Mouse (Mus musculus): ENCODE results near the gene Cbr2. TPM values are rescaled to one million over a fixed set of nuclear protein-coding genes. Genes with fewer than 3 reads are reported as not detected.

The Cbr2 gene
- polyA plus RNA-seq, 1 experiment from 2014 or later: 12.6 TPM

- 0 out of 2 replicates have a peak, but pooled peaks cover 7% of the 10 kb centered on the region for H3K4me1 ChIP-seq
- WGBS: 72% methylated on average over 2 of the region's 2 CpGs
- H3K4me2 ChIP-seq: no peak overlapping the region
- H3K36me3 ChIP-seq: peaks cover 78% of the 10 kb centered on the region
- no peak overlapping the region for H3K27ac ChIP-seq
- ATAC-seq (ENCODE audit: insufficient number of reproducible peaks, low FRiP score, low TSS enrichment, low read depth): no peak
- no peaks in the 10 kb centered on the region for H3K9me3 ChIP-seq
- no peak overlapping the region for H3K4me3 ChIP-seq
- no peak overlapping the region for H3K9ac ChIP-seq
- no peaks in the 10 kb centered on the region for H3K27me3 ChIP-seq
These were observed 47.3 kb downstream of the Cbr2 start for GRCm38 (mm10) chr11:120684660-120685059.

GRCm38 (mm10) chr11:120684086-120684485 lies 47.8 kb downstream of the Cbr2 start:
- no peaks in the 10 kb centered on the region for H3K9me3 ChIP-seq
- no peak overlapping the region for H3K4me3 ChIP-seq
- no peak overlapping the region for H3K27ac ChIP-seq
- no peak overlapping the region for H3K4me2 ChIP-seq
- H3K36me3 ChIP-seq: peaks cover 78% of the 10 kb centered on the region
- ATAC-seq (ENCODE audit: insufficient number of reproducible peaks, low FRiP score, low TSS enrichment, low read depth): no peak
- WGBS: 62% methylated on average over 2 of the region's 2 CpGs
- H3K9ac ChIP-seq: no peak overlapping the region
- 0 out of 2 replicates have a peak, but pooled peaks cover 7% of the 10 kb centered on the region for H3K4me1 ChIP-seq
- no peaks in the 10 kb centered on the region for H3K27me3 ChIP-seq

- WGBS: 84% methylated on average over 3 of the region's 3 CpGs
- H3K36me3 ChIP-seq: peaks cover 77% of the 10 kb centered on the region
These were observed 48.4 kb downstream of the Cbr2 start for GRCm38 (mm10) chr11:120683536-120683935.

GRCm38 (mm10) chr11:120682683-120683082 lies 49.2 kb downstream of the Cbr2 start:
- no peak overlapping the region for H3K4me2 ChIP-seq
- H3K4me3 ChIP-seq: no peak overlapping the region
- no peaks in the 10 kb centered on the region for H3K9me3 ChIP-seq
- H3K36me3 ChIP-seq: peaks cover 79% of the 10 kb centered on the region
- H3K9ac ChIP-seq: no peak overlapping the region
- H3K27ac ChIP-seq: no peak overlapping the region
- 86% methylated on average over 5 of the region's 5 CpGs for WGBS
- no peaks in the 10 kb centered on the region for H3K27me3 ChIP-seq
- H3K4me1 ChIP-seq: 0 out of 2 replicates have a peak, but pooled peaks cover 7% of the 10 kb centered on the region
- no peak for ATAC-seq (ENCODE audit: insufficient number of reproducible peaks, low FRiP score, low TSS enrichment, low read depth)

More at GRCm38 (mm10) chr11:120683536-120683935, 48.4 kb downstream of the Cbr2 start:
- Histone ChIP-seq H3K9ac (no peak overlapping the region), H3K27ac (no peak overlapping the region), H3K4me3 (no peak overlapping the region), H3K9me3 (no peaks in the 10 kb centered on the region), H3K4me1 (0 out of 2 replicates have a peak, but pooled peaks cover 7% of the 10 kb centered on the region), H3K27me3 (no peaks in the 10 kb centered on the region), H3K4me2 (no peak overlapping the region)
- ATAC-seq (ENCODE audit: insufficient number of reproducible peaks, low FRiP score, low TSS enrichment, low read depth): no peak

GRCm38 (mm10) chr11:120679909-120680308 lies 52.0 kb downstream of the Cbr2 start:
- no peak for ATAC-seq (ENCODE audit: insufficient number of reproducible peaks, low FRiP score, low TSS enrichment, low read depth)
- Histone ChIP-seq H3K9me3 (no peaks in the 10 kb centered on the region), H3K36me3 (peaks cover 75% of the 10 kb centered on the region), H3K4me2 (no peak overlapping the region), H3K4me1 (no peaks in the 10 kb centered on the region), H3K9ac (no peak overlapping the region), H3K27me3 (no peaks in the 10 kb centered on the region), H3K27ac (no peak overlapping the region), H3K4me3 (no peak overlapping the region)
- WGBS: 69% methylated on average over 3 of the region's 3 CpGs

Other genes starting within 250 kb of the Cbr2 start
- 113 and 121 TPM in 2 replicates for gene Mrpl12, start 247.5 kb downstream of the Cbr2 start, polyA plus RNA-seq (2015; fragmentation: Nextera tagmentation; extraction: Ambion mirVana)
- gene Slc25a10, start 240.3 kb downstream of the Cbr2 start, polyA plus RNA-seq (2015; fragmentation: Nextera tagmentation; extraction: Ambion mirVana): 36.7 and 36.9 TPM in 2 replicates
- gene Gcgr, start 201.4 kb downstream of the Cbr2 start, polyA plus RNA-seq (2015; fragmentation: Nextera tagmentation; extraction: Ambion mirVana): 3.5 and 4.4 TPM in 2 replicates
- gene Mcrip1, start 182.4 kb downstream of the Cbr2 start, polyA plus RNA-seq (2015; fragmentation: Nextera tagmentation; extraction: Ambion mirVana): 237 and 239 TPM in 2 replicates
- gene Ppp1r27, start 181.0 kb downstream of the Cbr2 start, polyA plus RNA-seq (2015; fragmentation: Nextera tagmentation; extraction: Ambion mirVana): 3.2 and 11.9 TPM in 2 replicates
- gene P4hb, start 158.9 kb downstream of the Cbr2 start, polyA plus RNA-seq (2015; fragmentation: Nextera tagmentation; extraction: Ambion mirVana): 1,021 and 1,099 TPM in 2 replicates
- 581 and 641 TPM in 2 replicates for gene Arhgdia, start 150.5 kb downstream of the Cbr2 start, polyA plus RNA-seq (2015; fragmentation: Nextera tagmentation; extraction: Ambion mirVana)
- 342 and 405 TPM in 2 replicates for gene Alyref, start 133.7 kb downstream of the Cbr2 start, polyA plus RNA-seq (2015; fragmentation: Nextera tagmentation; extraction: Ambion mirVana)
- gene Anapc11, start 133.7 kb downstream of the Cbr2 start, polyA plus RNA-seq (2015; fragmentation: Nextera tagmentation; extraction: Ambion mirVana): 212 and 215 TPM in 2 replicates
- 2.2 and 2.9 TPM in 2 replicates for gene Npb, start 123.6 kb downstream of the Cbr2 start, polyA plus RNA-seq (2015; fragmentation: Nextera tagmentation; extraction: Ambion mirVana)
- gene Pcyt2, start 114.2 kb downstream of the Cbr2 start, polyA plus RNA-seq (2015; fragmentation: Nextera tagmentation; extraction: Ambion mirVana): 130 and 136 TPM in 2 replicates
- gene Sirt7, start 106.9 kb downstream of the Cbr2 start, polyA plus RNA-seq (2015; fragmentation: Nextera tagmentation; extraction: Ambion mirVana): 32.9 and 33.4 TPM in 2 replicates
- gene Mafg, start 98.5 kb downstream of the Cbr2 start, polyA plus RNA-seq (2015; fragmentation: Nextera tagmentation; extraction: Ambion mirVana): 26.6 and 32.9 TPM in 2 replicates
- 61.6 and 72.1 TPM in 2 replicates for gene Pycr1, start 88.3 kb downstream of the Cbr2 start, polyA plus RNA-seq (2015; fragmentation: Nextera tagmentation; extraction: Ambion mirVana)
- gene Myadml2, start 84.0 kb downstream of the Cbr2 start, polyA plus RNA-seq (2015; fragmentation: Nextera tagmentation; extraction: Ambion mirVana): 0.61 and 4.0 TPM in 2 replicates
- 4.8 and 5.4 TPM in 2 replicates for gene Notum, start 70.9 kb downstream of the Cbr2 start, polyA plus RNA-seq (2015; fragmentation: Nextera tagmentation; extraction: Ambion mirVana)
- gene Aspscr1, start 59.1 kb downstream of the Cbr2 start, polyA plus RNA-seq (2015; fragmentation: Nextera tagmentation; extraction: Ambion mirVana): 107 TPM in 2 replicates
- 156 and 166 TPM in 2 replicates for gene Cenpx, start 18.4 kb downstream of the Cbr2 start, polyA plus RNA-seq (2015; fragmentation: Nextera tagmentation; extraction: Ambion mirVana)
- 63.7 and 65.9 TPM in 2 replicates for gene Lrrc45, start 18.2 kb downstream of the Cbr2 start, polyA plus RNA-seq (2015; fragmentation: Nextera tagmentation; extraction: Ambion mirVana)
- 44.4 and 56.4 TPM in 2 replicates for gene Rac3, start 10.6 kb downstream of the Cbr2 start, polyA plus RNA-seq (2015; fragmentation: Nextera tagmentation; extraction: Ambion mirVana)
- gene Dcxr, start 4.8 kb downstream of the Cbr2 start, polyA plus RNA-seq (2015; fragmentation: Nextera tagmentation; extraction: Ambion mirVana): 18.2 and 20.2 TPM in 2 replicates
- gene Hmga1b, start 30.7 kb upstream of the Cbr2 start, polyA plus RNA-seq (2015; fragmentation: Nextera tagmentation; extraction: Ambion mirVana): 2.3 and 3.5 TPM in 2 replicates
- 50.7 TPM in 2 replicates for gene Rfng, start 52.1 kb upstream of the Cbr2 start, polyA plus RNA-seq (2015; fragmentation: Nextera tagmentation; extraction: Ambion mirVana)
- gene Gps1, start 52.2 kb upstream of the Cbr2 start, polyA plus RNA-seq (2015; fragmentation: Nextera tagmentation; extraction: Ambion mirVana): 205 and 207 TPM in 2 replicates
- gene Dus1l, start 64.3 kb upstream of the Cbr2 start, polyA plus RNA-seq (2015; fragmentation: Nextera tagmentation; extraction: Ambion mirVana): 59.0 and 61.9 TPM in 2 replicates
- 41.8 and 45.5 TPM in 2 replicates for gene Fasn, start 92.4 kb upstream of the Cbr2 start, polyA plus RNA-seq (2015; fragmentation: Nextera tagmentation; extraction: Ambion mirVana)
- gene Ccdc57, start 200.8 kb upstream of the Cbr2 start, polyA plus RNA-seq (2015; fragmentation: Nextera tagmentation; extraction: Ambion mirVana): 4.4 and 4.9 TPM in 2 replicates
- 92.3 and 95.8 TPM in 2 replicates for gene Slc16a3, start 216.4 kb upstream of the Cbr2 start, polyA plus RNA-seq (2015; fragmentation: Nextera tagmentation; extraction: Ambion mirVana)

All from limb, embryonic 15.5 days (tissue).